Mouse (Mus musculus) mouse trophoblast stem cell (cell line): Measurements from ENCODE around the gene Dynll1.
"Not testable (repeated sequence)": the region's sequence is repeated elsewhere in the genome, so short reads cannot be mapped to it uniquely, and the experiment has no call there.

Experiments used
- in situ Hi-C, 2 experiments: fragments of 300-500 bp; cut with MseI, MboI; formaldehyde crosslinking; loops; 2 replicates in 1 of 2; 3 replicates in 1 of 2; pipeline ENCODE4 v1.15.1; 2025

Dynll1 gene

GRCm38 (mm10) chr5:115312816-115313667 is 12.2 kb upstream of the Dynll1 start:
- in situ Hi-C loops, result no loop called here

GRCm38 (mm10) chr5:115312354-115312753 is 11.6 kb upstream of the Dynll1 start:
- in situ Hi-C loops, result no loop called here

GRCm38 (mm10) chr5:115302190-115302589 is 1.4 kb upstream of the Dynll1 start:
- in situ Hi-C loops, result not testable (repeated sequence)

GRCm38 (mm10) chr5:115301615-115302014 is 816 bp upstream of the Dynll1 start:
- in situ Hi-C loops, result no loop called here

- in situ Hi-C loops, result no loop called here
Observed at GRCm38 (mm10) chr5:115300035-115300744, 609 bp downstream of the Dynll1 start.

- in situ Hi-C loops, result no loop called here
Observed at GRCm38 (mm10) chr5:115296347-115296746, 4.5 kb downstream of the Dynll1 start.

GRCm38 (mm10) chr5:115294173-115294572 is 6.6 kb downstream of the Dynll1 start:
- in situ Hi-C loops, result no loop called here

GRCm38 (mm10) chr5:115284735-115285134 is 16.1 kb downstream of the Dynll1 start:
- in situ Hi-C loops, result no loop called here

- in situ Hi-C loops, result no loop called here
Observed at GRCm38 (mm10) chr5:115280050-115280687, 20.6 kb downstream of the Dynll1 start.

GRCm38 (mm10) chr5:115279226-115280049 is 21.4 kb downstream of the Dynll1 start, which contains the start of gene Coq5:
Coq5 (plus strand) TSS chr5:115279666.
- in situ Hi-C loops, result no loop called here

GRCm38 (mm10) chr5:115278785-115279184 is 22.0 kb downstream of the Dynll1 start:
- in situ Hi-C loops, result no loop called here

- in situ Hi-C loops, result no loop called here
Observed at GRCm38 (mm10) chr5:115278053-115278452, 22.7 kb downstream of the Dynll1 start.

GRCm38 (mm10) chr5:115275998-115276397 is 24.8 kb downstream of the Dynll1 start:
- in situ Hi-C loops, result no loop called here

- in situ Hi-C loops, result no loop called here
Observed at GRCm38 (mm10) chr5:115274771-115275170, 26.0 kb downstream of the Dynll1 start.

- in situ Hi-C loops, result no loop called here
Observed at GRCm38 (mm10) chr5:115274353-115274752, 26.4 kb downstream of the Dynll1 start.

GRCm38 (mm10) chr5:115273549-115274135 is 27.2 kb downstream of the Dynll1 start:
- in situ Hi-C loops, result no loop called here

- in situ Hi-C loops, result no loop called here
Observed at GRCm38 (mm10) chr5:115272812-115273548, 27.8 kb downstream of the Dynll1 start, which contains the start of gene Rnf10. Rnf10 (minus strand) TSS chr5:115272898.

GRCm38 (mm10) chr5:115271931-115272811 is 28.6 kb downstream of the Dynll1 start:
- in situ Hi-C loops, result no loop called here

- in situ Hi-C loops, result no loop called here
Observed at GRCm38 (mm10) chr5:115269969-115270368, 30.8 kb downstream of the Dynll1 start.
